Mouse (Mus musculus) hindlimb bud, embryonic 11.5 days (tissue): Measurements from ENCODE around the gene Vangl2.

Experiments used
- DNase-seq: peaks from one replicate; pipeline ENCODE4 v3.0.0-alpha.2; 2012; ENCODE audit warnings: low read depth, low spot score; ENCODE audit errors: extremely low spot score

Gene Vangl2

GRCm38 (mm10) chr1:171970854-171971586, 57.2 kb downstream of the Vangl2 start:
- DNase-seq: no peak

- no peak for DNase-seq
Measured at GRCm38 (mm10) chr1:171969221-171969620, 59.0 kb downstream of the Vangl2 start.

GRCm38 (mm10) chr1:171966054-171966790, 62.0 kb downstream of the Vangl2 start:
- no peak for DNase-seq

GRCm38 (mm10) chr1:171963613-171964012, 64.6 kb downstream of the Vangl2 start:
- no peak for DNase-seq

- DNase-seq: no peak
Measured at GRCm38 (mm10) chr1:171961704-171962103, 66.5 kb downstream of the Vangl2 start.

GRCm38 (mm10) chr1:171960726-171961125, 67.5 kb downstream of the Vangl2 start:
- DNase-seq: no peak

- no peak for DNase-seq
Measured at GRCm38 (mm10) chr1:171957411-171957810, 70.8 kb downstream of the Vangl2 start.

GRCm38 (mm10) chr1:171955071-171955470, 73.2 kb downstream of the Vangl2 start:
- DNase-seq: no peak
